Mouse (Mus musculus) heart, adult 2 months (tissue): ENCODE results near the gene Gm42906. TPM values are rescaled to one million over a fixed set of nuclear protein-coding genes. Genes with fewer than 3 reads are reported as not detected.

Source experiments
- DNase-seq, 2 experiments: peaks; one replicate each; pipeline ENCODE4 v3.0.0; 2021
- H3K27ac ChIP-seq: fragments of 200-600 bp; 2 replicates; pipeline ENCODE4 v1.8.1; 2022
- H3K27me3 ChIP-seq: fragments of 200-500 bp; 2 replicates; pipeline ENCODE4 v1.6.1; 2012; ENCODE audit warnings: mild to moderate bottlenecking, low read length, inconsistent platforms, mixed read lengths; ENCODE audit not compliant: control insufficient read depth, insufficient read depth
- H3K36me3 ChIP-seq: fragments of 200-500 bp; 2 replicates; pipeline ENCODE4 v1.6.1; 2012; ENCODE audit warnings: low read length, inconsistent platforms; ENCODE audit not compliant: control insufficient read depth, insufficient read depth
- H3K4me1 ChIP-seq: fragments of 200-500 bp; 2 replicates; pipeline ENCODE4 v1.6.1; 2011; ENCODE audit warnings: low read length; ENCODE audit not compliant: control insufficient read depth, insufficient read depth
- H3K4me3 ChIP-seq: fragments of 200-600 bp; 2 replicates; pipeline ENCODE4 v1.8.1; 2022
- H3K79me2 ChIP-seq: fragments of 200-500 bp; replicated peaks from 2 replicates; pipeline ENCODE4 v1.6.1; 2012; ENCODE audit warnings: mild to moderate bottlenecking, inconsistent platforms, low read length, moderate library complexity, mixed read lengths; ENCODE audit not compliant: control insufficient read depth, insufficient read depth
- H3K9ac ChIP-seq: fragments of 200-500 bp; 2 replicates; pipeline ENCODE4 v1.6.1; 2012; ENCODE audit warnings: low read depth, mild to moderate bottlenecking, control low read depth, inconsistent platforms, low read length, mixed read lengths
- CTCF ChIP-seq: fragments of 200-600 bp; IDR thresholded peaks from 2 replicates; pipeline ENCODE4 v1.8.1; 2022; ENCODE audit warnings: antibody characterized with exemption, mild to moderate bottlenecking, moderate library complexity
- EP300 ChIP-seq: fragments of 200-500 bp; IDR thresholded peaks from 2 replicates; pipeline ENCODE4 v1.6.1; 2011; ENCODE audit warnings: low read depth, low read length, control low read depth; ENCODE audit not compliant: insufficient read depth
- POLR2A ChIP-seq: fragments of 200-500 bp; IDR thresholded peaks from 2 replicates; pipeline ENCODE4 v1.6.1; 2011; ENCODE audit warnings: mild to moderate bottlenecking, low read depth, low read length, control low read depth; ENCODE audit not compliant: insufficient read depth
- WGBS: fragments of 180-500 bp; shearing (Covaris S2); methylation state at CpG from one replicate; pipeline ENCODE4 v1.1.7; 2018; 5-methylcytosine and 5-hydroxymethylcytosine counted together
- intact Hi-C: fragments of 180-260 bp; cut with DNase I; formaldehyde crosslinking; loops from one replicate; pipeline ENCODE4 v1.15.1; 2025
- polyA plus RNA-seq: library from polyadenylated mRNA; depleted of rRNA; stranded (reverse); fragments of >200 nt; gene quantifications from 2 replicates; pipeline ENCODE4 v1.2.3, GENCODE M21; 2012
- total RNA-seq, 2 experiments: library from RNA; stranded (reverse); gene quantifications; 2 replicates each; pipeline ENCODE4 v1.2.3; 2021

Gm42906 gene
- total and polyA plus RNA-seq, 3 experiments, result 2.9 TPM; not detected in 2

DNA sequence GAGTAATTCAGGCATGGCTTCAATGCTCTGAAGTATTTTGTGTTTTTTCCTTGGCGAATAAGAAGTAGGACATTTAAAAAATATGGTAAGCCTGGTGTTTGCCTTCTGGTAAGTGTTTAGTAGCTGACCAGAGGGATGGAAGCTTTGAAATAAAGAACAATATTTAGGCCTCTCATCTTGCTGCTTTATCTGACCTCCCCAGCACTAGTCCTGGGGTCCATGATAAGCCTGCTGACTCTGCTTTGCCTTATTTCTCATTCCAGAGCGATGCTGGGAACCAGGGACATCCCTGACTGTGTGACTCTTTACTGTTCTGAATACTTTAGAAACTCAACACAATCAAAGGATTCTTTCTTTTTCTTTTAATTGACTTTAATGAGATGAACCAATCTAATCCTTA lies 9.4 kb downstream of the Gm42906 start:
- Histone ChIP-seq H3K9ac (no peak overlapping the region), H3K36me3 (no peaks in the 10 kb centered on the region), H3K4me1 (no peaks in the 10 kb centered on the region), H3K4me3 (no peak overlapping the region), H3K27me3 (no peaks in the 10 kb centered on the region), H3K79me2 (no peaks in the 10 kb centered on the region), H3K27ac (no peak overlapping the region)
- 87% methylated on average over 2 of the region's 2 CpGs for WGBS
- DNase-seq, result no peak
- no peak for TF ChIP-seq EP300
- TF ChIP-seq CTCF, result no peak
- TF ChIP-seq POLR2A, result no peak
- intact Hi-C loops, result no loop called here

DNA sequence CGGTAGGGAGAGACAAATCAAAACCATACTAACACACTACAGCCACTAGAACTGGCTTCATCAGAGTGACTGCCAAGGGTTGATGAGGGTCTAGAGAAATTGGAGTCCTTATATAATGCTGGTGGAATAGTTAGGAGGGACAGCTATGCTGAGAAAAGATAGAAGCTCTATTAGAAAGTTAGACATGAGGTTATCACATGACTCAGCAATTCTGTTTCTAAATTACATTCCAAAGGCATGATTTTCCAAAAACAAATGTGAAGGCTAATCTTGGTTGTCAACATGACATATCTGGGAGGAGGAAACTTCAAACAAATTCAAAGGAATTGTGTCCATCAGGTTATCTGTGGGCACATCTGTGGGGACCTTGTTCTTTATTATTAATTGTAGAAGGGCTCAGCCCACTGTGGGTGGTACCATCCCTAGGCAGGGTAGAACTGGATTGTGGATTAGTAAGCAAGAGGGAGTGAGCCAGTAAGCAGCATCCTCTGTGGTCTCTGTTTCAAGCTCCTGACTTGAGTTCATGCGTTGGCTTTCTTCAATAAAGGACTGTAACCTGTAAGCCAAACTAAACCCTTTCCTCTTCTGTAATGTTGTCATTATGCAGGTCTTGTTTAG lies 10.4 kb downstream of the Gm42906 start:
- no peak overlapping the region for H3K27ac ChIP-seq
- DNase-seq, result no peak
- WGBS, result 61% methylated on average over 2 of the region's 2 CpGs
- intact Hi-C loops, result no loop called here
- H3K79me2 ChIP-seq, result no peaks in the 10 kb centered on the region
- peaks cover 2% of the 10 kb centered on the region; the same call in 1 of the 2 replicates for H3K4me1 ChIP-seq
- no peak for TF ChIP-seq CTCF
- no peak for TF ChIP-seq POLR2A
- TF ChIP-seq EP300, result no peak
- no peak overlapping the region for H3K4me3 ChIP-seq
- no peaks in the 10 kb centered on the region for H3K27me3 ChIP-seq
- no peak overlapping the region for H3K9ac ChIP-seq
- H3K36me3 ChIP-seq, result no peaks in the 10 kb centered on the region

DNA sequence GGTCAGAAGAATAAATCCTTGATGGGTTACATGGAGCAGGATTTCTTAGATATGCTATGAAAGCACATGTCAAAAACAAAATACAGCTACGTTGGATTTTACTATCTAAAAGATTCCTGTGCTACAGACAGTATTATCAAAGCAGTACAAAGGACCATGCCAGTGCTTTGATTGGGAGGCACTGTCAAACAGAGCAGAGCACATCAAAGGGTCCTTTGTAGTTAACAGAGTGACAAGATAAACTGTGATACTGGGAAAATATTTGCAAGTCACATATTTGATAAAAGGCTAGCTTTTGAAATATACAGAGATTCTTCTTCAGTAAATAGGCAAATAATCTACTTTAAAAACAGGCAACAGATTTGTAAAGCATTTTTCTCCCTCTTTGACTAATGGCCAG lies 11.0 kb downstream of the Gm42906 start:
- Histone ChIP-seq H3K79me2 (no peaks in the 10 kb centered on the region), H3K27me3 (no peaks in the 10 kb centered on the region), H3K4me1 (peaks cover 4% of the 10 kb centered on the region; the same call in 1 of the 2 replicates), H3K36me3 (no peaks in the 10 kb centered on the region), H3K4me3 (no peak overlapping the region), H3K27ac (no peak overlapping the region), H3K9ac (no peak overlapping the region)
- no peak for DNase-seq
- WGBS, result 16% methylated on average over 1 of the region's 1 CpGs
- intact Hi-C loops, result no loop called here
- TF ChIP-seq POLR2A, result no peak
- no peak for TF ChIP-seq EP300
- TF ChIP-seq CTCF, result no peak

DNA sequence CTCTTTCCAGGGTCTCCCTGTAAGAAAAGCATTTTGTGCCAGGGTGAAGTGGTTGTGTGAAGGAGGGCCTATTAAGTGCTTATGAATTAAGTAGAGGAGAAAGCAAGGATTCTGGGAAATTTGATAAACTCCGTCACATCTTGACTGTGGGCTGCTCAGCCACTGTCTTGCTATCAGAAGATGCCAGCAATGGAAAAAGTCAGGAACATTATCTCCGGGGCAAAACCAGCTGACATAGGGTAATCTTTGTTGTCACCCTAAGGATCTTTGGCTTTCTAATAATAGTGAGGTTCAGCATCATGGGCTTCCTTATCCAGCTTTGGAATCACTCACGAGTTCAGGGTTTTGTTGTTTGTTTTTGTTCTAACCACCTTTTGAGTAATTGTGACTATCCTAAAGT lies 14.3 kb downstream of the Gm42906 start:
- Histone ChIP-seq H3K9ac (no peak overlapping the region), H3K4me3 (no peak overlapping the region), H3K27me3 (no peaks in the 10 kb centered on the region), H3K79me2 (no peaks in the 10 kb centered on the region), H3K36me3 (no peaks in the 10 kb centered on the region), H3K27ac (no peak overlapping the region), H3K4me1 (peaks cover 4% of the 10 kb centered on the region; the same call in 1 of the 2 replicates)
- WGBS, result 53% methylated on average over 3 of the region's 3 CpGs
- intact Hi-C loops, result no loop called here
- TF ChIP-seq POLR2A (no peak), CTCF (no peak), EP300 (no peak)
- no peak for DNase-seq

DNA sequence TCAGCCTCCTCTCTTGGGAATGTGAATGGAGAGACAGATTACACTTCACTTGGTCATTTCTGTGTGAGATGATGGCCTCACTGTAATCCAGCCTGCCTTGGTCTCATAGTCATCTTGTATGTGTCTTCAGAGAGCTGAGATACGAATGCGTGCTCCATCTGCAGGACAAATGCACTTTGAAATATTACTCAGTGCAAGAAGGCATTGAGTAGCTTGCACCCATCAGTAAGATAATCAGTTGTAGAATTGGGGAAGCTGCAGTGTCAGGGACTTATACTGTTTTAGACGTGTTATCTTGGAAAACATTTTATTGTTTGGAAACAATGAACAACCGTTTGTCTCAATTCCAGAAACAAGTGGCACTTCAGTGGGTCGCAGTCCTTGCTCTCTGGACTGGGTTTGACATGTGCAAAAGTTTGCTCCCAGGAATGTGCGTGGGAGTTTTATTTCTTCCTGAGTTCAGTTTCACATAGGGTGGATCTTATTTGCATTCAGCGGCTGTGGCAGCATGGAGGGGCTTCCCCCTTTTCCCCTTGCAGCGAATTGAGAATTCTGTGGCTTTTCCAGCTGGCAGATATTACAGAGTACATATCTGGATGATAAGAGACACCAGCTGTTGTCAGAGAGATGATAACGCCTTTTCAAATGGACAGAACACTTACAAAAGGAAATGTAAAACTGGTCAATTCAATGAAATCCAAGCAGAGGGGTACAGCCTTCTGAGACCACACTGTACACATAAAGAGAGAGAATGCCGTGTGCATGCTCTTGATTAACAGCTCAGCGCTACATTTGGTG lies 15.1 kb downstream of the Gm42906 start:
- 22% methylated on average over 11 of the region's 11 CpGs for WGBS
- Histone ChIP-seq H3K27ac (no peak overlapping the region), H3K4me3 (no peak overlapping the region), H3K4me1 (peaks cover 4% of the 10 kb centered on the region; the same call in 1 of the 2 replicates), H3K9ac (no peak overlapping the region), H3K79me2 (no peaks in the 10 kb centered on the region), H3K36me3 (no peaks in the 10 kb centered on the region), H3K27me3 (no peaks in the 10 kb centered on the region)
- no peak for TF ChIP-seq EP300
- TF ChIP-seq CTCF, result no peak
- no peak for TF ChIP-seq POLR2A
- DNase-seq, result no peak
- intact Hi-C loops, result no loop called here

DNA sequence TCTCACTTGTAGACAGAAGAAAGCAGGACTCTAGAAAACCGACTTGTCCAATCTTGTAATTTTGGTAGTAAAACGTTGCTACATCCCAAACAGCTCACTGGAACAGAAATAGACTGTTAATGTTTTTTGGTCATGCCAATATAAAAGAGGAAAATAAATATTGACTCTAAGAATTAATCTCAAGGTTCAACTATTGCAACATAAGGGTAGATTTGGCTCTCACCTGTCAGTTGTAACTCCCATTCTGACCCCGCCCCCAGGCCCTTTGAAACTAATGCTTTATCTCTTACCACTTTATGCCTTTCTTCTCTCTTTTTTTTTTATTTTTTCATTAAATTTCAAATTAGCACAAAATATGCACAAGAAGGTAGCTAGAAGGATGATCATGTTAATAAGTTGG lies 18.0 kb downstream of the Gm42906 start:
- Histone ChIP-seq H3K27me3 (no peaks in the 10 kb centered on the region), H3K79me2 (no peaks in the 10 kb centered on the region), H3K9ac (no peak overlapping the region), H3K4me1 (peaks cover 4% of the 10 kb centered on the region; the same call in 1 of the 2 replicates), H3K27ac (no peak overlapping the region), H3K36me3 (no peaks in the 10 kb centered on the region), H3K4me3 (no peak overlapping the region)
- intact Hi-C loops, result no loop called here
- DNase-seq, result no peak
- TF ChIP-seq POLR2A, result no peak
- 68% methylated on average over 3 of the region's 3 CpGs for WGBS
